Mouse (Mus musculus) hindlimb bud, embryonic 11.5 days (tissue): ENCODE results near the gene Efcab11.

Source experiments
- DNase-seq: peaks from one replicate; pipeline ENCODE4 v3.0.0-alpha.2; 2012; ENCODE audit warnings: low read depth, low spot score; ENCODE audit errors: extremely low spot score

The Efcab11 gene

DNA sequence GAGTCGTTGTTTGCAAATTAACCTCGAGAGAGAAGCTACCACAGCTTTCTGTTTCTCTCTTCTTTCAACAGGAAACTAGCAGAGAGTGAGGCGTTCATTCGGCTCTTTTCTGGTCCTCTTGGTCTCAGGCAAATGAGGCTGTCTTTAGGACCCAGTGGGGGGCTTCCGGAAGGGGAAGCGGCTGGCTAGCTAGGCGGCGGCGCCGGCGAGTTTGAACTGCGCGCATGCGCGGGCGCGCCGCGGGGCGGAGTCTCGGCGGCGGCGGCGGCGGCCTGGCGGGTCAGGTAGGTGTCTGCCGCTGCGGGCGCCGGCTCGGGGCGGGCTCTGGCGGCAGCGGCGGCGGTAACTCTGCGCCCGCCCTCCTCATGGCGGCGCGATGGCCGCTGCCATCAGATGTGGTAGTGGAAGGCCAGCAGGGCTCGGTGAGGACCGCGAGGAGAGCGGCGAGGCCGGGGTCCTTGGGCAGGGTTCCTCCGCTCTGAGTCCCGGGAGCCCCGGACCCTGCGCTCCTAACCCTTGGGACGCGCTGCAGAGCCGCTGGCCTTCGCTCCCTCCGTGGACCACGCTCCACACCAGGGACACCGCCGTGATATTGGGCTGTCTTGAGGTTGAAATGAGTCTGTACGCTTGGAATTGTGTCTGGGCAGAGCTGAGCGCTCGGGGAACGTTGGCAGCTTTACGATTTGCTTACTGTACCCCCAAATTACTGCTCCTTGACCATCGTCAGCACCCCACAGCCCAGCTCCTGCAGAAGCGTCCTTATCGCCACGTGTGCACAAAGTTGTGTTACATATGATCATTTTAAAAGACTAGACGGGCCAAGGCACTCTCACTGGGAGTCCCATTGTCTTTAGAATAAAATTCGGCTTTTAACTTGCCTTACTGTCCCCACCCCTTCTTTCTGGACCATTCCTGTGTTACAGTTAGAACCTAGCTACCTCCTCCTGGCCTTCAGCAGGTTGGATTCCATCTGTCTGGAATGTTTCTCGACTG is at the start of gene Efcab11, which contains the start of gene Tdp1:
Efcab11 (minus strand) TSS at position 171 of the 993 bp plus-strand sequence.
Tdp1 (plus strand) TSS at position 249 of the 993 bp plus-strand sequence.
- peak; percentile 81 for DNase-seq

DNA sequence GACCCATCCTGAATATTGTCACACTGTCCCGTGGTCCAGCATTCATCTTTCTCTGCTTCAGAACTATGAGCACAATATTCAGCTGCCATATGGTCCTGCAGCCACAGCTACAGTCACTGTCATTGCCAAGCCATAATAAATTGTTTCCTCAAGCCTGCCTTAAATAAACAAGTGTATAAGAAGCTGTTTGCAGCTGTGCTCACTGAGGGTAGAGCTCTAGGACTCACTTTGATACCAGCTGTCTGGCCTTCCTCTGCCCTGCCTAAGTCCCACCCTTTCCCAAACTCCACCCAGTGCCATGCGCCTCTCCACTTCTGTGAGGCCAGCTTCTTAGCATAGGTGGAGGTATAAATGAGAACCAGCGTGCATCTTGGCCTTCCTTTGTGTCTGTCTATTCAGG is 49.4 kb upstream of the Efcab11 start:
- DNase-seq, result no peak

DNA sequence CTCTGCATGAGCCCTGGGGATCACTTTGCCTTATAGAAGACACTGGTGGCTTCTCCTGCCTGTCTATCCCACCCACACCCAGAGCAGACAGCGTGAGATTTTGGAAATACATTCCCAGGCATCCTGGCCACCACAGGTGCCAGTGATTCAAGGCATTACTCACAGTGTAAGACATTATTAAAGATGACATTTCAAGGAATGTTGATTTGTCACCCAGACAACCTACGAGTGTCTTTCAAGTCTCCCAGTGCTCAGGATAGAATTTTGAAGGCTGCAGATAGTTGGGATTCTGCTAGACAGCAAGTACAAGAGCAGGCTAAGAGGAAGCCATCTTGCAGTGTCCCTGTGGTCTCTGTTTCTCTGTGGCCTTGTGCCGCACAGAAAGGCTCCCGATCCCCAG is 48.0 kb upstream of the Efcab11 start:
- DNase-seq, result no peak

DNA sequence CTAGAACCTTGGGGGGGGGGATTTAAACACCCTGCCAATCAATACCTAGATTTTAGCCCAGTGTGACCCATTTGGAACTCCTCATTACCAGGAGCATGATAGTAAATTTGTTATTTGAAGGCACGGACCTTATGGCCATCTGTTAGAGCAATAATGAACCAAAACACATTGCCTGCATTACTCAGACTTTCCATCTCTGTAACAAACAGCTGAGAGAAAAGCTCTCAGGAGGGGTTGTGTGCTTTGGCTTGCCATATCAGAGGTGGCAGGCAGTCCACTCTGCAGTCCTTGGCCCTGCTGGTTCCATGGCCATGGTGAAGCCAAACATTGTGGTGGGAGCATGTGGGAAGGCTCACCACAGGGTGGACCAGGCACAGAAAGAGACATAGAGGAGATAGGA is 44.9 kb upstream of the Efcab11 start:
- DNase-seq, result no peak

DNA sequence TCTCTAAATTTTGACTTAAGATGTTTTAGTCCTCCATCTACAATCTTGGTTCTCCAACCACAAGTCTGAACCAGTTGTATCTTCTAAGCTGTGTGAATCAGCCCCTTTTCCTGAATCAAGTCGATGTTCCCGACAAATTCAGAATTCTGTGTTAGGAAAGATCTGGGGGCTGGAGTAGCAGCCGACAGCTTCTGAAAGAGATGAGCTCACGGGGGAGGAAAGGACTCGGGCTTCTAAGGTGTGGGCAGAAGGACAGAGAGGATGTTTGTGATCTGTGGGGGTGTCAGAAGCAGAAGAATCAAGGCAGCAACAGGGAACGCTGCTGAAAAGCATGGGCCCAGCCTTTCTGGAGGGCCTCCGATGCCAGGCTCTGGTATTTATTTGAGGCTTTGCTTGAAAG is 44.1 kb upstream of the Efcab11 start:
- no peak for DNase-seq

DNA sequence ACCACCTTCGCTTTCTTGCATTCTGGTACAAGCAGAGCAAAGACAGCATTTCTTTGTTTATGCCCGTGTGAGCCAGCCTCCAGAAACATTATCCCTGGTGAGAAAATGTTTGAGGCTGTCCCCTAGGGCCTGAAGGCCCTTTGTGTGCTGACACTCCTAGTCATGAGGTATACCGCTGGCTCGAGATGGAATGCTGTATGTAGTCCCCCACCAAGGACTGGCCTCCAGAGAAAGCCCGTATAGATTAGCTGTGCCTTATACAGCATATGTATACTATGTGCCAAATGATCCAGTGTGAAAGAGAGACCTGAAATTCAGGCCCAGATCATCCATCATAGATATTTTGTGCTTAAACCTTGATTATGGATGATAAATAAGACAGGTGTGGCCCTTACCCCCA is 39.5 kb upstream of the Efcab11 start:
- DNase-seq, result no peak

DNA sequence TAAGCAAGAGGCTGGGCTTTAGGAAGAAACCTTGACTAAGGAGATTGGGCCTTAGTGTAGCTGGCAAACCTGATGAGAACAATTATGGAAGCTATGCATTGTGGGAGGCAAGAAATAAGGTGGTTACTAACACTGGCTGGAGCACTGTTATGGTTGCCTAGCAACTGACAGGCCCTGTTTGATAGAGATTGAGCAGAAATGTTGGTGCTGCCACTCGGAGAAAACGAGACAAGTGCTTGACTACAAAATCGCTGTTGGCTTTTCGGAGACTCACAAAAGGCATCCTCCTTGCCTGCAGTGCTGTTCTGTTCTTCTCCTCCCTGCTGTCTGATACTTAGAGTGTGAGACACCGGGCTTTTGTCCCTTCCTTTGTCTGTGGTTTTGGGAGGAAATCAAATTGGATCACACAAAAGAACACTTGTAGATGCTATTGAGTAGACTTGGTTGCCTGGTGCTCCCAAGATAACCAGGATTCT is 38.9 kb upstream of the Efcab11 start:
- DNase-seq, result no peak

DNA sequence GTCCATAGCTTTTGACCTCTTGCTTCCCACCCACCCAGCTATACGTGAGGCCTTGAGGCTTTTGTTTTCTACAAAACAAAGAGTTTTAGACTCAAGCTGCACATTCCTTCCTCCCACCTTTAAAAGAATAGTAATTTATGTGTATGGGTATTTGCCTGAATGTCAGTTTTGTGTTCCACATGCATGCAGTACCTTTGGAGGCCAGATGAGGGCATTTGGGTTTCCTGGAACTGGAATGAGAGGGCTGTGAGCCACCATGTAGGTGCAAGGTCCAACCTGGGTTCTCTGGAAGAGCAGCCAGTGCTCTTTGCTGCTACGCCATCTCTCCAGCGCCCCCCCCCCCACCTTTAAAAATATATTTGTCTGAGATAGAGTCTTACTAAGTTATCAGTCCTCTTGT is 36.8 kb upstream of the Efcab11 start:
- DNase-seq, result peak; percentile 3

DNA sequence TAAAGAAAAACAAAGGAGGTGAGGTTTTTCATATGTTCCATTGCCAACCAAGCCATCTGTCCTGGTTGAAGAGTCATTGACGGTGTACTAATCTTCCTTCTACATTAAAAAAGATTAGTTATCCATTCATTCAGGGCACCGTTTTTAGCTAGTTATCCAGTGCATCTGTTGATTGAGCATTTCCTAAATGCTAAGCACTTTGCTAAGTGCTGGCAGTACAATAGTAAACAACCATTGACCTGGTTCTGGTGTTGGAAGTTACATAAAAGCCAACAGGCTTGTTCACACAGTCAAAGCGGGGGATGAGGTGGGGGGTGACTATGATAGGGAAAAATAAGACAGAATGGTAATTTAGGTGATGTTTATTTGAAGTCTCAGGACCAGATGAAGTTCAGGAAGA is 35.4 kb upstream of the Efcab11 start:
- DNase-seq, result no peak

DNA sequence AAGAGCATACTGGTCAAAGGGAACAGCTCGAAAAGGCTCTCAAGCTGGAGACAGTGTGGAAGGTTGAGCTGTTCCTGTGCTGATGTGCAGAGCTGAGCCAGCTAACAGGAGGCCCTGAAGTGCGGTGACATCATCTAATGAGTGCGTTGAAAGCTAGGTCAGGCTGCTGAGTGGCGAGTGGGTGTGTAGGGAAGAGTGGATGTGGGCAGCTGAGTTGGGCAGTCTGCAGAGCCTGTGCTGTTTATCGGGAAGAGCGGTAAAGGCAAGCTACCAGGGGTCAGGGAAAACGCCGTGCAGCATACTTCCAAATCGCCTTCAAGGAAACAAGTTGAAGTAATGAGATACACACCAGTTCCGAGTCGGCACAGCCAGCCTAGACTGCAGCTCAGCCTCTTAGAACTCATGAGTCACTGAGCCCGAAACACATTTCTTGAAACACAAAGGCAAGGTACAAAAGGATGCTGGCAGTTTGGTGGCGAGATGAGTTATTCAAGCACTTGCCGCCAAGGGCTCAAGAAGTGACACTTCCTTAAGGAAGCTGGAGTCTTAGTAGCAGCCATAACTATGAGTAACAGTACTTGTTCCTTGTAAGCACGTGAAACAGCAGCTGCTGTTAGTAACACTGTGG is 33.7 kb upstream of the Efcab11 start:
- no peak for DNase-seq

DNA sequence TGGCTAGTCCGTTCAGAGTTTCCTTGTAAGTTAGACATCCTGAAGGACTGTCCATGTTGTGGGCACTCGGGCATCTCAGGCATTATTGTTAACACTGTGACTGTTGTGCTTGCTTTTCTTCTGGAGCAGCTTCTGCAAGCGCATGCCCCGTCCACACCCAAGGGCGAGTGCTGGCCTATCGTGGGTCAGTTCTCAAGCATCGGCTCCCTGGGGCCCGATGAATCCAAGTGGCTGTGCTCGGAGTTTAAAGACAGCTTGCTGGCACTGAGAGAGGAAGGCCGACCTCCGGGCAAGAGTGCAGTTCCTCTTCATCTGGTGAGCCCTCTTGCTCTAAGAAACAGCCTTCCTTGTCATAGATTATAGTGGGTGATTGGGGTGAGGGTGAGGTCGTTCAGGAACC is 27.2 kb upstream of the Efcab11 start:
- DNase-seq, result no peak

DNA sequence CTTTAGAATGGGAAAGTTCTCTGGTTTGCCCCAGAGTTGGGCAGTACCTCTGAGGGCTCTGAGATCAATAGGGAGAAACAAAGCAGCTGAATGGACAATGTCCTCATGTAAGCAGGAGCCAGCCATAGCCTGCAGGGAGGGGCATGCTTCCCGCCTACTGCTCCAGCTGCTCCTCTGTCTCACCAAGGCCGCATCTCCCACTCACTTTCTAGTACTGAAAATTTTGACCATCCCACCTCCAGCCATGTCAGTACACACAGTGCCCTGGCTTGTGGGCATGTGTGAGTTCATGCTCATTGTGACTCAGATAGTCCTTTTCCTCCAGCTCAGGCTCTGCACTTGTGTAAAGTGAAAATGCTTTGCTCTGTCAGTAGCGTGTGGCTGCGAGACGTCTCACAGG is 20.3 kb upstream of the Efcab11 start:
- DNase-seq, result no peak

DNA sequence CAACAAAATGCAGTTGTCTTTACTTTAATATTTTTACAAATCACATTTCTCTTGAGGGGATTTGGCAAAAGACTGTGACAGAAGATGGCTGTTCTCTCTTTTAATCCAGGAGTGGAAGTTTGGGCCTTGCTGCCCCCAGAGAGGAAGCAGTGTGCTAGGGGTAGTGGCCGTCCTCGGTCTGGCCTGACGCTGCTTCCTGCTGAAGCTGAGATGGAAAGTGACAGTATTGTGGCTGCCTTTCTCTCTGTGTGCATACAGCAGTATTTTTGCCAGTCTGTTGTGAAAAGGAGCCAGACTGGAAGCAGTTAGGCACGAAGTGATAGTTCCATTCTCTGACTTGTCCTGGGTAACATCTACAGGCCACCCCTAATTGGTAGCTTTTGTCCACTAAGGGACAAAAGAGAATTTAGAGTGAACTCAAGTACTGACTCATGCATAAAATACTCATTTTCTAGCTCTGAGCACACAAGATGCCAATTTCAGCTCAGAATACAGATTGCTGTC is 18.7 kb upstream of the Efcab11 start:
- no peak for DNase-seq

DNA sequence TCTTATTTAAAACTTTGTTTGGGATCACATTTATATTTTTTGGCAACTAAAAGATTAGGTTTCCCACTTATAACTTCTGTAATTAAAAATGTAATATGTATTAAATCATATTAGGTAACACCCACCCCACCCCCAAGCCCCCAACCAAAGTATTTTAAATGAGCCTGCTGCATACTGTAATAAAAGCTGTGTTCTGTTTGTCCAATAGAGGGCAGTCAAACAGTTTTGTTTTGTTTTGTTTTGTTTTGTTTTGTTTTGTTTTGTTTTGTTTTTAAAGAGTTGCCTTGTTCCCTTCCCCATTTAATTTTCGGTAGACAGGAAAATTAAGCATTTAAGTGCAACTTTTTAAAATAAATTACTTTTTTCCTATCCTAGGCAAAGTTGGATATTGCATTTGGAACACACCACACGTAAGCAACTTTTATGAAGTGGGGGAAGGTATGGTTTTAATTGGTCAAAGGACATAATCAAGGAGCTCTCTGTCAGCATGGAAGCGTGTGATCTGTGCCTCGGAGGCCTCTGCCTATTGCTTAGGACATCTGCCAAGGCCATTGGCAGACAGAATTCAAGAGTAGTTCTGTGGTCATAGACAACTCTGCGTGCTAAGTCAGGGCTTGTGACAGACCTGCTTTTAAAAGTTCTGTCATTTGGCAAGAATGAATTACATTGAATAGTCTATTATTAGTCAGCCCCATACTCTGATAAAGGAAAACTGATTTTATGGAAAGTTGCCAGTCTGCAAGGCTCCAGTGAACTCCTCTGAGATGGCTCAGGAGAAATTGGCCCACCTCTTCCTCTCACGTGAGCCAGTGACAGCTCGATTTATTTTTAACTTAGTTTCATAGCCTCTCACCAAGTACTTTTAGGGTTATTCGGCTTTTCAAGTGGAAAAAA is 18.0 kb upstream of the Efcab11 start:
- no peak for DNase-seq

DNA sequence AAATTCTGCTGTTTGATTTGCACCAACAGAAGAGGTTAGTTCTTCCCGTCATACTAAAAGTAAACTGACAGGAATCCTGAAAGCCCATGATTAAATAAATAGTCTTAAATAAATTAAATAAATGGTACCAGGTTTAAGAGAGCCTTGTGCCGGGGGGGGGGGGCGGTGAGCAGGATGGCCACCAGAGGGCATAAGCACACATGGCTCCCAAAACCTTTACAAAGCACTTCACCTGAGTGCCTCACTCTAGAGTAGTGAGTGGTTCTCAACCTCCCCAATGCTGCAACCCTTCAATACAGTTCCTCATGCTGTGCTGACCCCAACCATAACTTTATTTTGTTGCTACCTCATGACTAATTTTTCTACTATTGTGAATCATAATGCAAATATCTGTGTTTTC is 15.8 kb upstream of the Efcab11 start:
- no peak for DNase-seq

DNA sequence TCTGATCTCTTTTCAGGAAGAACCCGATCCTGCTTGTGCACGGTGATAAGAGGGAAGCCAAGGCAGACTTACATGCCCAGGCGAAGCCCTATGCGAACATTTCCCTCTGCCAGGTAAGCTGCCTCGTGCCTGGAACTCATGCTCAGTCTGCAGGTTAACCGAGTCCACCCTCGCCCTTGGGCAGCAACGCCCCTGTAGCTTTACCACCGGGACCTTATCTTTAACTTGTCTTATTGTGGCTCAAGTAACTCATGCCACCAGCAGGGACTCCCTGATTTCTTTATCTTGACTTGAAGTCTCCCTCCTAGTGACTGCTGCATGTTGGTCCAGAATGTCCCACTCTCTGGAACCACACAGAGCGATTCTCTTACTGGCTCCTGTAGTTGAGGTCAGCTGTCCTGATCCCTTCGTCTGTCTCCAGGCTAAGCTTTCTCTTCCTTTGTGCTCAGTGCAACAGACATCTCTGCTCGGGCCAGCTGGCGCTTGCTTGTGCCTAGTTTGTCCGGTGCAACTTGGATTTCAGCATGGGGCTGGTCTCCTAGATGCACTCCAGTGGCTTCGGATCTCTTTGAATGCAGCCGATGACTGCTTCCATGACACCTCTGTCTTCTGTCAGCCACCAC is 14.1 kb upstream of the Efcab11 start:
- DNase-seq, result no peak

DNA sequence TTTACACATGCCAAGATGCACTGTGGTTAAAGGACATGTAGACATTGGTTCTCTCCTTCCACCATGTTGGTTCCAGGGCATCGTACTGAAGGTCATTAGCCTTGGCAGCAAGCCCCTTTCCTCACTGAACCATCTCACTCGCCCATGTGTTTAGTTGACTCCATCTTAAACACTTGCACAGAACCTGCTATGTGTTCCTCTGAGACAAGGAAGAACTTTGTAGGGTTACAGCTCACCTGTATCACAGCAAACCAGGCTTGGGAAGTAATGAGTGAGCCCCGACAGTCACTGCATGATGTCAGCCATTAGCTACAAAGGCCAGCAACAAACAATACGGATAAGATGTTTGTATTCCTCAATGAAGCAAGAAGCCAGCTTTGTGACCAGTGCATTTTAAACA is 13.6 kb upstream of the Efcab11 start:
- DNase-seq, result no peak

DNA sequence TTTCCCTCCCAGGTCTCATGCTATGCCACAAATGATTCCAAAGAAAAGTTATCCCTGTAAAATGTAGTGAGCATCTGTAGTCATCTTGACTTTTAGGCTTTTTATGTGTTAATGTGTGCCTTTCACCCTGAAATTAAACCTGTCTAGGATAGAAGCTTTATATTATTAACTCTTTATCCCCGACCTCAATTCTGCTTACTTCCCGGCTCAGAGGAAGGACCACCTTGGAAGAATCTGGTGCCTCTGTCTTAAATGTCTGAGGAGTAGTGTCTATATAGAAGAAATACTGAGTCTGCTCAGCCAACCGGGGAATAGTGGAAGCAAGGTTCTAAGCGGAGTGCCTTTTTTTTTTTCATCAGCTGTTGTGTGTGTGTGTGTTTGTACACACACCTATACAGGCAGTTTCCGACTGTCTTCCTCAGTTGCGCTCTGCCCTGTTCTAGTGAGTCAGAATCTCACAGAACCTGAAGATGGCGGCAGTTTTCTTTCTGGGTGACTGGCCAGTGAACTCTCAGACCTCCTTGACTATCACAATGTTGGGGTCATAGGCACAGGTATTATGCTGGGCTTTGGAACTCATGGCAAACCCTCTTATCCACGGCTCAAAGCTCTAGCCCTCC is 1.2 kb upstream of the Efcab11 start:
- no peak for DNase-seq

DNA sequence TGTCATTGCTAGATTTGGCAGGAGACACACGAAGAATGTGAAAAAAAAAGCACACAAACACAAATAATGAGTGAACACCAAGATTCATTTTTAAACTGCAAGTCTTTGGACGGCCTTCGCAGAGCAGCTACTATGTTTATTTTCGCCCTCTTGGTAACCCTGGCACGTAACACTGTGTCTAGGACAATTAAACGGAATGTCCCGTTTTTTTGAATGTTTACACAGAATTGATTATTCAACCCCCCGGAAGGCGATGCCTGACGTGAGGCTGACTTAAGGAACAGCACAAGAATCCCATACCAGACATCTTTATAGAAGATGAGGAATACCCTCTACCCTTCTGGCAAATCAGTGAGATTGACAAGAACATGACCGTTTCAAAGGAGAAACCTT is 530 bp downstream of the Efcab11 start:
- no peak for DNase-seq
